Mouse (Mus musculus) frontal cortex, postnatal 10 days (tissue): Measurements from ENCODE around the gene Pipox.

Experiments used
- DNase-seq, 2 experiments: peaks; one replicate each; pipeline ENCODE4 v3.0.0; 2022; ENCODE audit warnings: low spot score in 2 of 2, mixed read lengths in 1 of 2

Pipox gene

GRCm38 (mm10) chr11:77850401-77851244 is 43.3 kb downstream of the Pipox start:
- DNase-seq = peak; percentile 76 to 79

GRCm38 (mm10) chr11:77849151-77849550 is 44.7 kb downstream of the Pipox start:
- DNase-seq = no peak

GRCm38 (mm10) chr11:77848131-77848530 is 45.8 kb downstream of the Pipox start:
- DNase-seq = no peak

GRCm38 (mm10) chr11:77847599-77848128 is 46.2 kb downstream of the Pipox start:
- DNase-seq = no peak

DNA sequence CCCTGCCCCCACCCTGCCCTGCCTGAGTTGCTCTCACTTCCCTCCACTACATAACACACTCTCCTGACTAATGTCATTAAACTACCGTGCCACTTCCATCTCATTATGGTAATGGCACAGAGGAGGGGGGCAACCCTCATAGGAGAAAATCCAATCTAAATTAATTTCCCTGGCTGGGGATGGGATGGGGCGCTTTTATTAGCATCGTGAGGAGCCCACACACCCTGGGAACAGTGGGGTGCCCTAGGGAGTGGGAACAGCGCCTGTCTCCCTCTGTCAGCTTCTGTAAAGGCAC is 50.0 kb downstream of the Pipox start:
- no peak for DNase-seq

GRCm38 (mm10) chr11:77843068-77843905 is 50.6 kb downstream of the Pipox start:
- DNase-seq = no peak

GRCm38 (mm10) chr11:77840523-77841245 is 53.2 kb downstream of the Pipox start:
- no peak for DNase-seq

DNA sequence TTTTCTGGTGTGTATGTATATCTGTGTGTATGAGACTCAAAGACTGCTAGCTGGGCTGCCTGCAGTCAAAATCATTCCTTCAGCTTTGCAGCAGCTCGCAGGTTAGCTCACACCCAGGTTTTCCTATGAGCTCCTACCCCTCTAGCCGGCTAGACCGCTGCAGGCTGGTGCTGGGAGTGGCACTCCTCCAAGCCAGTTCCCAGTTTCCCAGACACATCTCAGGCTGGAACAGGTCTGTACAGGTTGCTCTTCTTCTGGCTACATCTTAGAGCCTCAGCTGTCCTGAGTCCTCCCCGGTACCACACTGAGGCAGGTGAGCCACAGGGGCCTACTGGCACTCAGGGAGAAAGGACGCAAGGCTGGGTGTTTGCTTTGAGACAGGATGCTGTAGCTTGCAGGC is 56.0 kb downstream of the Pipox start:
- DNase-seq = no peak

GRCm38 (mm10) chr11:77836751-77837150 is 57.1 kb downstream of the Pipox start:
- no peak for DNase-seq

- no peak for DNase-seq
These were observed 57.6 kb downstream of the Pipox start for GRCm38 (mm10) chr11:77836290-77836689.

- no peak for DNase-seq
These were observed 58.8 kb downstream of the Pipox start for GRCm38 (mm10) chr11:77835109-77835508.

DNA sequence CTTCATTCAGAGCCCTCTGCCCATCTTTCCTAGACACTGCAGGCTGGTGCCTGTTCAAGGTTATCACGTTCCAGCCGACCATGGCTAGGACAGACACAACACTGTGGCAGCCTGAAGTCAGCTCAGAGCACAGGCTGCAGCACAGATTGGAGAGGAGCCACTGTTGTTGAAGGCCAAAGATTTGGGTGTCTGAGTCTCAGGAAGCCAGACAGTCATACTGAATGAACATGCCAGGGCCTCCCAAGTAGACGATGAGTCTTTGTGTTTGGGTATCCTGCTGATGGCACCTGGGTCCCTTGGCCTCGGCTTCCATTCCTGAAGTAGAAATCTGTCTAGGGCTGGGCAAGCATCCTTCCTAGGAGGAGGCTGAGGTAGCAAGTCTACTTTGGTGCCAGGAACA is 61.4 kb downstream of the Pipox start:
- no peak for DNase-seq

DNA sequence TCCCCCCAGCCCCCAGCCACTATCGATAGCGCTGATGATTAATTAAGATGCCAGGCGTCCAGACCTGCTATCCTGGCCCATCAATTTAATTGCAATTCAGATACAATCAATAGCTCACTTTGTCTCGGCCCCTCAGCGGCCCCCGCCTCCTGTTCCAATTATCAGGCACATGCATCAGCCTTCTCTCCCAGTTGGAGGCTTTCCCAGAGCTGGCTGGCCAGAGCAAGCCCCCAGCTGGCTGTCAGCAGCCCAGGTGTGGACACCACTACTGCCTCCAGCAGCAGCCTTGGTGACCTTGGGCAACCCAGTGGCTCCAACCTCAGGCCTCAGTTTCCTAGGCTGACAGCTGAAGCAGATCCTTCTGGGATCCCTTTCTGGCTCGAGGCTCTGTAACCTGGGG is 63.0 kb downstream of the Pipox start:
- no peak for DNase-seq
